Mouse (Mus musculus): Measurements from ENCODE around the gene Cybb. TPM values are rescaled to one million over a fixed set of nuclear protein-coding genes. Genes with fewer than 3 reads are reported as not detected.

The Cybb gene
- polyA plus RNA-seq, 1 experiment = 2.7 TPM

Other genes with a start within 250 kb of the Cybb start
- gene Gm14862, start 230.9 kb downstream of the Cybb start, polyA plus RNA-seq (2012; rRNA removed) = not detected in 2 replicates
- 4.7 and 6.2 TPM in 2 replicates for gene Xk, start 215.0 kb downstream of the Cybb start, polyA plus RNA-seq (2012; rRNA removed)
- 0.65 and 1.0 TPM in 2 replicates for gene H2al1m, start 204.0 kb downstream of the Cybb start, polyA plus RNA-seq (2012; rRNA removed)
- gene H2al1k, start 137.1 kb downstream of the Cybb start, polyA plus RNA-seq (2012; rRNA removed) = 0.36 TPM in 1 of 2 replicates, not detected in the other
- not detected in 2 replicates for gene H2al1o, start 84.6 kb upstream of the Cybb start, polyA plus RNA-seq (2012; rRNA removed)
- 41.3 and 68.4 TPM in 2 replicates for gene Dynlt3, start 175.2 kb upstream of the Cybb start, polyA plus RNA-seq (2012; rRNA removed)